Mouse (Mus musculus): Measurements from ENCODE around the gene Caprin2. TPM values are rescaled to one million over a fixed set of nuclear protein-coding genes. Genes with fewer than 3 reads are reported as not detected.
"Not testable (repeated sequence)": the region's sequence is repeated elsewhere in the genome, so short reads cannot be mapped to it uniquely, and the experiment has no call there.

The Caprin2 gene
- total RNA-seq (2021), result 10 to 100 TPM; 14.3 to 17.3 TPM
- long read RNA-seq, experiment 1, transcript Caprin2-202 (19 exons, 3,697 nt), result major isoform, 19 of 30 reads
- long read RNA-seq, experiment 1, partial matches to known transcripts, result 3 of 30 reads
- long read RNA-seq, experiment 1, other reads (novel, unspliced or antisense), result 5 of 30 reads
- long read RNA-seq, experiment 2, transcript Caprin2-202 (19 exons, 3,697 nt), result major isoform, 10 of 25 reads
- long read RNA-seq, experiment 2, partial matches to known transcripts, result 7 of 25 reads
- long read RNA-seq, experiment 2, other reads (novel, unspliced or antisense), result 7 of 25 reads

DNA sequence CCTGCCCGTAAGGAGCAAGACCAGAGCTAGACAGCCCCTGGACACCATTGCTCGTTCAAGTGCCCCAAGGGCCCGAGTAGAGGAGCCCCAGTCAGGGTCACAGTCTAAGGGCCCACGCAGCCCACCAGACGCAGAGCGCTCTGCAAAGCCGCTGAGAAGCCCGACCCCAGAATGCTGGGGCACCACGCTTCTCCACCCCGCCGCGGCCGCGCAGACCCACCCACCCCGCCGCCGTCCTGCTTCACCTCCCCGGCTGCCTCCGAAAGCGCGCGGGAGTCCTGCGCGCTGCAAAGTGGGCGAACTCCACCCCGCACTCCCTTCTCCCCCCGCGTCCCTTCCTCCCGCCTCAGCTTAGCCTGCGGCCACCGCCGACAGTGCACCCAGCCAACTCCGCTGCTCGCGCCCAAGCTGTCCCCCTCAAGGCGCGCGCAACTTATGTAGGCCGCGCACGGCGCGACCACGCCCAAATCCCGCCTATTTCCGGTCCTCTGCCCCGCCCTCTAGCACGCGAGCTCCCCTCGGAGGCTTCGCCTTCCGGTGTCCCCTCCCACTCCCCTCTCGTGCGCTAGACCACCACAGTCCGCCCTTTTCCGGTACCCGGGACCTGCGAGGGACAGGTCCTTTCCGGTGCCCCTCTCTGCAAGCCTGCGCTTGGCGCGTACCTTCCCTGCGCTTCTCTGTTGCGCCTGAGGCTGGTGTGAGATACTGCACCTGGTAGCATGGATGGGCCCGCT is at the start of gene Caprin2:
Caprin2 (minus strand) TSS at position 465 of the 734 bp plus-strand sequence.
- DNase-seq, result peak; percentile 91

DNA sequence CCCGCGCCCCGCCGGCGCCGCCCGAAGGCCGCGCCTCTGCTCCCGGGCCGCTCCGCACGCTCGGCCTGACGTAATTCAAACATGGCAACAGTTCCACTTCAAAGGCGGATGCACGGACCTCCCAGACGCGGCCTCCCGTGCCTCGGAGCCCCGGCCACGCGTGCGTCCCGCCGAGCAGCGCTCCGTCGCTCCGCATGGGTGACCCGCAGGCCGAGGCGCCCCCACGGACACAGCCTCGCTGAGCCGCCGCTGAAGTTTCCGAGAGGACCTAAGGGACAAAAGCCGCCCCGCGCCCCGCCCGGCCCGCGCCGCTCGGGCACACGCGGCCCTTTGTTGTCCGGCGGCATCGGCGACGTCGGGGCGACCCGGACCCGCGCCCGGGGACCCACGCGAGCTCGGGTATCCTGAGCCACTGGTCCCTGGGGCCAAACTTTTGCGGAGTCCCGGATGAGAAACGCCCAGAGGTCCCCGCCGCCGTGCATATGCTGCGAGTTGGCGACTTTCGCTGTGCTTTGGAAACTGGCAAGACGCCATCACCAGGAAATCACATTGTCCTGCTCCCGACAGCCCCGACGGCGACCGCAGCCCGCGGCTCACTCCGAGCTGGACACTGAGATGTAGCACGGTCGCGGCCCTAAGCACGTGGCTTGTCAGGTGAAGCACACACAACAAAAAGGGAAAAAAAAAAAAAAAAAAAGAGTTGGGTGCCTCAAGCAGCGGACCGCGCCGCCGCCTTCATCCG is 48.9 kb upstream of the Caprin2 start:
- DNase-seq, result peak; percentile 65

DNA sequence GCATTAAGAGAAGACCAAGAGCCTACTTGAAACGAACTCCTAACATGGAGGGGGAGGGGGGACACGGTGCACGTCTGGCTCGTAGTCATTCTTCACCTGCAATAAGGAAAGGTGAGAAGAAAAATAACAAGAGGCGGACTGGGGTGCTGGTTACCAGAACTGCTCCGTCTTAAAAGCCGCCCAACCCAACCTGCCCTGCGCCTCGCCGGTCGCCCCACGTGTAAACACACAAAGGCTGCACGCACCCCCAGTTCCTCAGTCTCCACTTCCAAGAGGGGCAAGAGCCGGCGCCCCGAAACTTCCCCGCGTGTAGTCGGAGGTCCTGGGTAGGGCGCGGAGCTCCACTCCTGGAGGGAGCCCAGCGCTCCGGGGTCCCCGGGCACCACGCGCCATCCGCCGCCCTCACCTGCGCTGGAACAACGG is 48.3 kb upstream of the Caprin2 start:
- DNase-seq, result no peak

DNA sequence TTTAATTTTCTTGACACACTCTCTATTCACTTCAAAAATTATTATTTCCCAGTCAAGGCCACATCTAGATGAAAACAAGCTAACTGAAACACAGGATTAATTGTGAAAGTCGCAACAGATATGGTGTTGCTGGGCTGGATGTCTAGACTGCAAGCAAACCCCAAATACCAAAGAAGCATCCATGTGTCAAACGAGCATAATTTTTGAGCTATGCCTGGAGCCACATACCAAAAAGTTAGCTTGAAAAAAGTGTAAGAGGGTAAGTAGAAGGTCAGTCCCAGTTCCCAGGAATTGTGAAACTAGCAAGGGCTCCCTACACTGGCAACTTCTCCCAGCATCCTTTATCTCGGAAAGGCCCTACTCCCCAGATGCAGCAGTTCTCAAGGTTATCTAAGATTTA is 47.7 kb upstream of the Caprin2 start:
- DNase-seq, result no peak

DNA sequence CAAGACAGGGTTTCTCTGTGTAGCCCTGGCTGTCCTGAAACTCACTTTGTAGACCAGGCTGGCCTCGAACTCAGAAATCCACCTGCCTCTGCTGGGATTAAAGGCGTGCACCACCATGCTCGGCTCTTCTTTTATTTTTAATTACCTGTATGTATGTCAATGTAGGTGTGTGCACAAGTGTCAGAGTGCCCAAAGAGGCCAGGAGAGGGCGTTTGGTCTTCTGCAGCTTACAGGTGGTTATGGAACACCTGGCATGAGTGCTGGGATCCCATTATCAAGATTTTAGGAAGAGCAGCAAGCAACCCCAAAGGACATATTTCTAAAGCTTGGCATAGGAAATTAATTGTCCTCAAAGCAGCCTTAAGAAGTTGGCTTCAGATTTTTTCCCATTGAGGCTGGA is 46.4 kb upstream of the Caprin2 start:
- DNase-seq, result no peak

DNA sequence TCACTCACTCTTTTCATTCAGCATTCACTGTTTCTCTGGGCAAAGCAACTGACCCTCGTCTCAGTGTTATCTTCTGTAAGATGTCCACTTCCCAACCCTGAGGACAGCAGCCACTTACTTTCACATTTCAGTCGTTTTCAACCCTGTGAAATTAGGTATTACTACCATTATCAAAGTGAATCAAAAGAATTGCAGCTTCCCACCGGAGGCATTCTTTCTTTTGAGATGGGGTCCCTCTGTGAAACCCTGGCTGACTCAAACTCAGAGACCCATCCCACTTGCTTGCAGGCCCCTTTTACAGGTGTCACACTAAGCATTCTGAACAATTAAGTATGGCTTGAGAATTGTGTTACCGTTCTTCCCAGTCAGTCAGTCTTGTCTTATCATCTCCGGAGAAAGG is 45.8 kb upstream of the Caprin2 start:
- DNase-seq, result no peak

DNA sequence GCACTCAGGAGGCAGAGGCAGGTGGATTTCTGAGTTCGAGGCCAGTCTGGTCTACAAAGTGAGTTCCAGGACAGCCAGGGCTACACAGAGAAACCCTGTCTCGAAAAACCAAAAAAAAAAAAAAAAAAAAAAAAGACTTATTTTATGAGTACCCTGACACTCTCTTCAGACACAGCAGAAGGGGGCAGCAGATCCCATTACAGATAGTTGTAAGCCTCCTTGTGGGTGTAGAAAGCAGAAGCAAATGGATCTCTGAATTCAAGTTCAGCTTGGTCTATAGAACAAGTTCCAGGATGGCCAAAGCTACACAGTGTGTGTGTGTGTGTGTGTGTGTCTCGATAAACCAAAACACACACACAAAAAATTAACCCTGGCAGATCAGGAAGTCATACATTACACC is 44.3 kb upstream of the Caprin2 start:
- DNase-seq, result not testable (repeated sequence)

DNA sequence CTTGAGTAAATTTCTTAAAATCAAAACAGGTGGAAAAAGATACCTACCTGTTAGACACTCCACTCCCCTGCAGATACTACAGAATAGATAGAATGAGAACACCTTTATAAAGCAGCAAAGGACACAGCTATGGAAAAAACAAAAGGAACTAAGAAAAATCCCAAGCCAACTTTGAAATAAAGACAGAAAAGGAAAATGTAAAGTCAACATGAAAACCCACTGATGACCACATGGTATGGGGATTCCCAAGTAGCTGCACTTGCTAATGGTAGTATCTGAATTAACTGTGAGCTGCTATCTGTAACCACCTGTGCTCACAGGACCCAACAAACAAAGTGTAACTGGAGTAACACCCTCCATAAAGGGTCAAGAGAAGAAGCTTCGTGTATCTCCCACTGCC is 41.7 kb upstream of the Caprin2 start:
- DNase-seq, result no peak

DNA sequence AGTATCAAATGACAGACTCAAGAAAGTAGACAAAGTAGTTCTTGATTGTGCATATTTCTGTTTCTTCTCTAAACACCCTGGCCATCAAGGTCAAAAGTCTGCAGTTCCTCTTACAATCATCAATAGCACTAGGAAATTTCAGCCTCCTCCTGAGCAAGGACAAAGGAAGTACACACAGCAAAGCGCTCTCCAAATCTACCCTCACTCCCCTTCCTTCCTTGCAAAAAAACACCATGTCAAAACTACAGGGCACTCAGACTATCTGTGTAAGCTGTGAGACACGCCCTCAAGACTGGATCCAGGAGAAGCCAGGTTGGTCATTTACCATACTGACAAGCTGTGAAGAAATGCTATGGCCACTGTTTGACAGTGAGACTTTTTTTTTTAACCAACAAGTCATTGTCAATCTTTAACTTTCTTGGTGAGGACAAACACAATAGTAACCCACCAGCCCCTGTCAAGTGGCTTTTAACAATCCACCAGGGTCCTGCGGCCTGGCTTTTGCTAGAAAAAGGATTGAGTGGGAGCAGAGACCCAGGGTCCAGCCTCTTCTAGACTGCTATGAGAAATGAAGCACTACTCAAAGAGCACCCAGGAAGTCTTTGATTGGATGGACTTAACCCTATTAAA is 39.0 kb upstream of the Caprin2 start:
- DNase-seq, result no peak

DNA sequence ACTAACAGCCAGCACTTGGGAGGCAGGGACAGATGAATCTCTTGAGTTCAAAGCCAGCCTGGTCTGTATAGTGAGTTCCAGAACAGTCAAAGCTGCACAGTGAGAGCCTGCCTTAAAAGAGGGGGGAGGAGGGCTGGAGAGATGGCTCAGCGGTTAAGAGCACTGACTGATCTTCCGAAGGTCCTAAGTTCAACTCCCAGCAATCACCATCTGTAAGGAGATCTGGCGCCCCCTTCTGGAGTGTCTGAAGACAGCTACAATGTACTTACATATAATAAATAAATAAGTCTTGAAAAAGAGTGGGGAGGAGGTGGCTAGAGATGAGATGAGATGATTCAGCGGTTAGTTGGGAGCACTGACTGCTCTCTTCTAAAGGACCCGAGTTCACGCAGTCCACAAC is 35.2 kb upstream of the Caprin2 start:
- no peak for DNase-seq

DNA sequence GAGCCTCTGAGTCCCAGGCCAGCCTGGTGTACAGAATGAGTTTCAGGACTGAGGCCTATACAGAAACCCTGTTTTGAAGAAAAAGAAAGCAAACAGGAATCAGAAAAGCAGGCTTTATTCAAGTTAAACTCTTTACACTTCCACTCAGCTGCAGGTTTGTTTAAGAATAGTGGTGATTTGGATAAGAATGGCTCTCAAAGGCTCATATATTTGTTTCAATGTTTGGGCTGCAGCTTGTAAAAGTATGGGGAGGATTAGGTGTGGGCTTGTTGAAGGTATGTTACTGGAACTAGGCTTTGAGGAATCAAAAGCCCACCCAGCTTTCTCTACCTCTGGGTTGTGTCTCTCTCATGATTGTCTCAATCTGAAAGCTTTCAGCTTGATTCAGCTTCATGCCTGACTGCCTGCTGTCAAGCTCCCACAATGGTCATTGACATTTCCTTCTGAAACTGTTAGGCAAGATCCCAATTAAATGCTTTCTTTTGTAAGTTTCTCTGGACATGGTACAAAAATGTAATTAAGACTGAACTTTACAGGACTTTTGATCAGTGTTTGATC is 22.9 kb upstream of the Caprin2 start:
- no peak for DNase-seq

DNA sequence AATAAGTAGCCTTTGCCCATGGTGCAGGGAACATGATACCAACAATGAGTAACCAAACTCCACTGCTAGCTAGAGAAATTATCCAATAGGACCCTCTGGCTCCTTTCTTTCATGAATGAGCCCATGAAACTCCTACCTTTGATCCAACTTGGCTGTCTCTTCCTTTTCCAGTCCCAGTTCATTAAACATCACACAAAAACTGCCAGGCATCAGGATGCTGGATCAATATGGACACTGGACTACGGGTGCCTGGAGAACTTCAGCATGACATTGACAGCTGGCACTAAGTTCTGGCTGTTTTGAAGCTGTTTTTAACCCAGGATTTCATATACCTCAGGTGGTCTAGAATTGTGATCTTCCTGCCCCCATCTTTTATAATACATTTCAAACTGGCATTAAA is 21.6 kb upstream of the Caprin2 start:
- no peak for DNase-seq

DNA sequence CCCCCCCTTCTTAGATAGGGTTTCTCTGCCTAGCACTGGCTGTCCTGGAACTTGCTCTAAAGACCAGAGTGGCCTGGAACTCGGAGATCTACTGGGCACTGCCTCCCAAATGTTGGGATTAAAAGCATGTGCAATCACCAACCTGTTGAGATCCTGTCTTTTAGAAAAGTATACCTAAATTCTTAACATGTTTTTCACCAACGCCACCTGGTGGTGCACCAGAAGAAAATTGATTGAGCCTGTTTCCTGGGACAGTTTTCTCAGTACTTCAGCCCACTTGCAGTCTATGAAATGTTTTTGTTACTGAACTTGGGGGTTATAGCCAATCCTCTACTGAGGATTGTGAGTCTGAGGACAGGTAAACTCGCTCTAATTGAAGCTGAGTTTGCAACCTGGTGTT is 20.8 kb upstream of the Caprin2 start:
- no peak for DNase-seq

DNA sequence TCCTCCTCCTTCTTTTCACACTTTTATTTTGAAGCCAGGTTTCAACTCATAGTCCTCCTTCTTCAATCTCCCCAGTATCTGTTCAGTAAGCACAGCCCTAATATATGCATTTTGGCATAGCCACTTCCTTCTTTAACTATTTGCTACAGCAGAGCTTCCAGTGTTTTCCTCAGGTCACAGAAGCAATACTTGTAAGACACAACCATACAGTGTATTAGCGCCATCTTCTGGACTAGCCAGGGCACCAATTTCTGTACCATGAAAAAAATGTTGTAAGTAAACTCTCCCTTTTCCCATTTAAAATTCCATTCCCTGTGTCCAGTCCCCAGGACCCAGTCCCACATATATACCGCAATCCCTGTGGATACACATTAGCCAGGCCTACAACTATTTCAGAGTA is 17.9 kb upstream of the Caprin2 start:
- DNase-seq, result peak; percentile 22

DNA sequence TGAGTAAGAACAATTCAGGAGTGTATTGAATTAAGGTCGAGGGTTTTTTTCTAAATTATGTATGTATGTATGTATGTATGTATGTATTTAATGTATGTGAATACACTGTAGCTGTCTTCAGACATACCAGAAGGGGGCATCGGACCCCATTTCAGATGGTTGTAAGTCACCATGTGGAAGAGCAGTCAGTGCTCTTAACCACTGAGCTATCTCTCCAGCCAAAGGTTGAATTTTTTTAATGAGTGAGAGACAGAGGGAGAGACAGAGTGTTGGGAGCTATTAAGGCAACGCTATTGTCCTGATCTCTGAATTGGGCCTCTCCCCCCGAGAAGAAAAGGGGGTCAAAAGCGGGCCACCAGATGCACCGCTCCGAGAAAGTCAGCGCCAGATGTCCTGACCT is 15.9 kb upstream of the Caprin2 start:
- DNase-seq, result not testable (repeated sequence)

DNA sequence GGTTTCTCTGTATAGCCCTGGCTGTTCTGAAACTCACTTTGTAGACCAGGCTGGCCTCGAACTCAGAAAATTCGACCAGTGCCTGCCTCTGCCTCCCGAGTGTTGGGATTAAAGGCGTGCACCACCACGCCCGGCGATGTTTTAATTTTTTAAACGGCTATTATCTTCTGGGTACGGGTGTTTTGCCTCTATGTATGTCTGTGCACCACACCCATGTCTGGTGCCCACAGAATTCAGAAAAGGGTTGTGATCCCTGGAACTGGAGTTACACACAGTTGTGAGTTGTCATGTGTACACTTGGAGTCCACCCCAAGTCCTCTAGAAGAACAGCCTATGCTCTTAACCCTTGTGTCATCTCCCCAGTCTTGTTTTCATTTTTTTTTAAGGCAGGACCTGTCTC is 10.9 kb upstream of the Caprin2 start:
- DNase-seq, result no peak

DNA sequence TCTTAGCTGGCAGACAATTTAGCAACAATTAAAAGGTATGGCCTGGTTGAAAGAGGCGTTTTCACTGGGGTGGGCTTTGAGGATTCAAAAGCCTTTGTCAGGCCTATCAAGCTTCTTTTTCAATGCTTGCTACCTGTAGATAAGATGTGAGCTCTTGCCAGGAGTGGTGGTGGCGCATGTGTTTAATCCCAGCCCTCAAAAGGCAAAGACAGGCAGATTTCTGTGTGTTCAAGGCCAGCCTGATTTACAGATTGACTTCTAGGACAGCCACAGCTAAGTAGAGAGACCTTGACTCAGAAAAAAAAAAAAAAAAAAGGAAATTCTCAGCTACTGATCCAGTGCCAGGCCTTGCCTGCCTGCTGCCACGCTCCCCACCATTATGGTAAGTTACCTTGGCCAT is 6.7 kb upstream of the Caprin2 start:
- DNase-seq, result no peak

DNA sequence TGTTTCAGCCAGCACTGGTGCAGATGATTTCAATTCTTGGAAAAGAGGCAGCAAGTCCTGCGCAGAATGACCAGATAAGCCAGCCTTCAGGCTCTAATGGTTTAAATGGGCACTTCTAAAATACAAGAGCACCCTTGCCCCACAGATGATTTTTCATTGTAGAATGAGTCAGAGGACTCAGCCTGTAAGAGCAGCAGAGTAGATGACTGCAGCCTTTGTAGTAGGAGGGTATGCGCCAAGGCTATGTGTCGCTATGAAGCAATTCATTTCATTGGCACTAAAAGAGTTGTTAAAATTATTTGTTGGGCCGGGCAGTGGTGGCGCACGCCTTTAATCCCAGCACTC is 442 bp upstream of the Caprin2 start:
- DNase-seq, result no peak

DNA sequence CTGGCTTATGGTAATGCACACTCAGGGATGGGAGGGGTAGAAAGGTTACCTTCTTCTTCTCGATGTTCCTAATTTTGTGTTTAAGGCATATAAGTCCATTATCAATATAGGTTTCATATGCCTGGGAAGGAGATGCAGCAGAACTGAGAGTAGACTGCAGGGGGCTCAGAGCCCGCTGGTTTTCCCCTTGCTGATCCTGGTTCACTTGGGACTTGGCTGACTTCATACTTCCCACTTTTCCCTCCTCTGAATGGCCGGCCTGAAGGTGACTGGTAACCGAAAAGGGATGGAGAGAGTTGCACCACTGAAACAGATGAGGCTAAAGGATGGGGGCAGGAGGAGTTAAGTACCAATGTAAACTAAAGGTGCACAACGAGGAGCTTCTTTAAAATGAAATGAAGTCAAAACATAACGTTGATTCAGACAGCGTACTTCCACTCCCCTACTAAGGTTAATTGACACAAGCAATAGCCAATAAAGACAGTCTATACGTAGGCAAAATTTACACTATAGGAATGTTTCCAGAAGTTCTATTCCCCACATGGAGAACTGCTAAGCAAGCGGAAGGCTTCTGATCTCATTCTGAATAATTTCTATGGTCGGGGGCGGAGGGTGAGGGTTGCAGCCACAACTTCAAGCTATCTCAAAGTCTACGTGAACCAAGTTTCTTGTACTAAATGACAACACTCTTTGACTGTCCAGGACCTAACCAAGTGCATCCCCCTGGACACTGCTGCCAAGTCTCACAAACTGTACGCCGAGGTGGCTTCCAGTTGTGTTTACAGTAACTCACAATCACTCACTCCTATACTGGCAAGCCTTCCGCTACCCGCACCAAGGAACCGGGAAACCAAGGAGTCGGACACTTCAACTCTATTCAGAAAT is 907 bp downstream of the Caprin2 start:
- DNase-seq, result no peak

DNA sequence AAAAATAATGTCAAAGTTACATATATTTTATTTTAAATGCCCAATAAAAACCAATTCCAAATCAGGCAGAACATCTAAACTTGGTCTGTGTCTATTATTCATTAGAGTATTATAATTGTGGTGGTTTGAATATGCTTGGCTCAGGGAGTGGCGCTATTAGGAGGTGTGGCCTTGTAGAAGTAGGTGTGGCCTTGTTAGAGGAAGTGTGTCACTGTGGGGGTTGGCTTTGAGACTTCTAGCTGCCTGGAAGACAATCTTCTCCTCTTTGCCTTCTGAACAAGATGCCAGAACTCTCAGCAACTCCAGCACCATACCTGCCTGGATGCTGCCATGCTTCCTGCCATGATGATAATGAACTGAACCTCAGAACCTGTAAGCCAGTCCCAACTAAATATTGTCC is 22.1 kb downstream of the Caprin2 start:
- DNase-seq, result no peak

DNA sequence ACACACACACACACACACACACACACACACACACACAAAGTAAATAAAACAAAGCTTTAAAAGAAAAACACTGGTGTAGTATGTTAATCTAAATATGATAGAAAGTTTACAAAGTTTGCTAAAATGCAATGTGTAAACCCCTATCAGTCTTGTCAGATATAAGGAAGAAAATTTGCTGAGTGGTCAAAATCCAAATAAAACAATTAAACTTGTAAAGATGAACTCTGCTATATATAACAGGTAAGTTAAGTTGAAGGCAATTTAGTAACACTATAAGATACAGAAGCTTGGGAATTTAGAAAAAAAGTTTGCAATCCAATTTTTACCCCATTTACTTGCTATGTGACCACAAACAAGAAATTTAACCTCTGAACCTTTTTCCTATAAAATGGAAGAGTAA is 50.4 kb downstream of the Caprin2 start:
- DNase-seq, result no peak

DNA sequence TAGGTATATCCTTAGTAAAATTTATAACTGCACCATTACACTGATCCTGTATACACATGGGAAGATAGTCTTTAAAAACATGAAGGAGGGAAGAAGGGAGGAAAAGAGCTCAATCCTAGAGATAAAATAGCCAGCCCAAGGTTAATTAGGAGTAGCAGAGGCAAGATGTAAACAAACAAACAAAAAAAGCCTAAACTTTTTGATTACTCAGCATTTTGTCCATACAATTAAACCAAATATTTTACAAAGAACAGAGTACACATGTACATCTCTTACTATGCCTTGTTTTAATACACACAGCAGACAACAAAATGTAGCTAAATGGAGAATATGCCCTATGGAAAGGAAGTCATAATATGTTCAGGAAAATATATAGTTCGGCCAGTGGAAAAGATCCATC is 54.3 kb downstream of the Caprin2 start:
- DNase-seq, result no peak

Data from gastrocnemius, postnatal 10 days (tissue).